In the genomic region with DNA sequence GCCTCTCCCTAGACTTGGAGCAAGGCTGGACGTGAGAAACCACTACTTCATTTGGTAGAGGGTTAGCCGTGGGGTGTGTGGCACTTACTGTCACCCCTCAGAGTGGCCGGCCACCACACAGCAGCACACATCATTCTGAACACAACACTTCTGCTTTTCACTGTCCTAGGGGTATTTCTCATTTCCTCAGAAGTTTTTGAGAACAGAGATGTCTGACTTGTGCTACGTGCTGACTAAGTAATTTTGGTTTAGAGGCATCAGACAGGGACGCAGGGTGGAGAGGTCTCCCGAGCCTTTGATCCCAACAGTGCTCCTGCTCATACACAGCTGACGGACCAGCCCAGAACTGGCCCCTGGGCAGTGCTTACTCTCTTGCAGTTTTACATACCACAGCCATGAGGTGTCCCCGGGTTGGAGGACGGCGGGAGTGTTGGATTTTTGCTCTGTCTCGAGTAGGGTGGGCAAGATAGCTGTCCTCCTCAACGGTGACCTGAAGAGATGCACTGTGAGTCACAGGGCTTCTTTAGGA, we compare ENCODE assay signal across 11 mouse cellular contexts. TPM values are rescaled to one million over a fixed set of nuclear protein-coding genes. Genes with fewer than 3 reads are reported as not detected.
A peak's percentile ranks its signal among the peaks of the same experiment; 100 is the strongest.
DNase-seq lines count a peak whose midpoint lies in the region; ATAC-seq and TF ChIP-seq lines count a peak whose summit lies in the region.
"Had no signal": no experiment of that assay in that cellular context is flagged by ENCODE, and none has a peak within 500 bp of the region (broad histone marks: within the 10 kb centered on the region; RNA-seq: fewer than 3 reads in every experiment).

No protein-coding gene starts in this region.

- ATAC-seq in erythroid progenitor cell, adult 5-6 weeks (replicated peaks; ENCODE audit: low FRiP score, poor library complexity, severe bottlenecking), result no peak

- TF ChIP-seq CTCF in kidney, adult 2 months (conservative IDR thresholded peaks at IDR 0.05; ENCODE audit: insufficient read depth, insufficient read length, low read depth, low read length), result no peak

- TF ChIP-seq POLR2A in kidney, adult 2 months (IDR thresholded peaks at IDR 0.05; ENCODE audit: low read depth, low read length), result no peak

- 77% methylated on average over 12 of the region's 12 CpGs for WGBS in kidney, adult 2 months

- H3K27ac ChIP-seq in kidney, adult 2 months (ENCODE audit: insufficient read depth, low read depth, low read length), result no peak overlapping the region

- DNase-seq in kidney, adult 2 months, result peak; percentile 20
- no peak for DNase-seq in kidney, postnatal 36 days
- peak; percentile 46 for DNase-seq in urinary bladder, postnatal 14 days (ENCODE audit: low spot score)
- no peak for DNase-seq in urinary bladder, postnatal 10 days (ENCODE audit: low spot score)
- peak; percentile 7 for DNase-seq in heart, postnatal 25 days (ENCODE audit: low spot score)
- no peak for DNase-seq in testis, postnatal 10 days (ENCODE audit: low spot score)
- DNase-seq in gastrocnemius, adult 18-20 months (ENCODE audit: low spot score), result no peak

- H3K27me3 ChIP-seq in kidney, adult 2 months (replicated peaks; ENCODE audit: control insufficient read depth, insufficient read depth, low read length), result no peaks in the 10 kb centered on the region
- H3K27me3 ChIP-seq: embryonic facial prominence, embryonic 15.5 days; megakaryocyte, embryonic 14.5 days; stomach, embryonic 15.5 days had no signal

- no peaks in the 10 kb centered on the region; the same call in 1 of the 2 replicates for H3K36me3 ChIP-seq in kidney, adult 2 months (ENCODE audit: control insufficient read depth, insufficient read depth, low read length)

- no peak overlapping the region for H3K4me3 ChIP-seq in kidney, adult 2 months (ENCODE audit: insufficient read depth, low read depth, low read length)
- H3K4me3 ChIP-seq: embryonic facial prominence, embryonic 15.5 days; megakaryocyte, embryonic 14.5 days; stomach, embryonic 15.5 days had no signal

- no peaks in the 10 kb centered on the region for H3K4me1 ChIP-seq in kidney, adult 2 months (ENCODE audit: control insufficient read depth, insufficient read depth, low read length)

- intact Hi-C loops in heart, postnatal 25 days (cut with DNase I), result no loop called here

RNA-seq across cellular contexts. Expression of gene Plekho1, which starts 5.3 kb away (rescaled TPM):
- 32.4 and 33.2 TPM in 2 replicates for polyA plus RNA-seq in kidney, adult 2 months (2012; rRNA removed)
- total RNA-seq in heart, postnatal 25 days (2021), result 10 to 100 TPM; 76.4 to 89.1 TPM
- 10 to 100 TPM; 13.9 to 22.0 TPM for total RNA-seq in gastrocnemius, adult 18-20 months (2021)
- total RNA-seq in erythroid progenitor cell, adult 5-6 weeks (2015; ENCODE audit: low replicate concordance), result 12.6 and 13.4 TPM in 2 replicates
- total RNA-seq in erythroid progenitor cell, adult 5-6 weeks (2017; ENCODE audit: low replicate concordance), result 8.6 and 18.6 TPM in 2 replicates

Comparison
In these comparisons a context has a peak if more than half of its experiments do, and no peak if none do; other contexts are left out.
1. DNase-seq: peak in kidney, adult 2 months (single experiment), urinary bladder, postnatal 14 days (single experiment) and heart, postnatal 25 days (single experiment); none in kidney, postnatal 36 days (0 of 2), urinary bladder, postnatal 10 days (single experiment), testis, postnatal 10 days (single experiment) and gastrocnemius, adult 18-20 months (single experiment).